20 mouse cellular contexts compared by ENCODE assay signal in genomic region chr8:75150911-75151610, GRCm38 (mm10). TPM values are rescaled to one million over a fixed set of nuclear protein-coding genes. Genes with fewer than 3 reads are reported as not detected.
A peak's percentile ranks its signal among the peaks of the same experiment; 100 is the strongest.
DNase-seq lines count a peak whose midpoint lies in the region; ATAC-seq lines count a peak whose summit lies in the region.
"Had no signal": no experiment of that assay in that cellular context is flagged by ENCODE, and none has a peak within 500 bp of the region (broad histone marks: within the 10 kb centered on the region; RNA-seq: fewer than 3 reads in every experiment).

No protein-coding gene starts in this region.

- no peak overlapping the region for H3K9ac ChIP-seq in kidney, embryonic 15.5 days
- H3K9ac ChIP-seq in forebrain, embryonic 14.5 days (ENCODE audit: low read length): no peak overlapping the region

- H3K4me3 ChIP-seq in kidney, embryonic 15.5 days (replicated peaks): no peak overlapping the region
- H3K4me3 ChIP-seq in forebrain, embryonic 14.5 days (ENCODE audit: low read depth, low read length): no peak overlapping the region
- H3K4me3 ChIP-seq: midbrain, embryonic 10.5 days had no signal

- 80% methylated on average over 5 of the region's 5 CpGs for WGBS in kidney, embryonic 15.5 days
- WGBS in forebrain, embryonic 14.5 days: 84% methylated on average over 5 of the region's 5 CpGs

- DNase-seq in cerebellum, adult 9-11 months: peak; percentile 22
- DNase-seq in cerebellum, adult 8-10 months: no peak
- peak; percentile 17 to 41 for DNase-seq in kidney, postnatal 25 days
- peak; percentile 81 to 88 for DNase-seq in cerebellum, postnatal 10 days
- peak; percentile 16 to 66 for DNase-seq in kidney, postnatal 36 days
- no peak for DNase-seq in layer of hippocampus, postnatal 14 days (ENCODE audit: low spot score in 2 of 2)
- DNase-seq in forebrain, embryonic 14.5 days (ENCODE audit: low spot score): no peak
- DNase-seq: B cell, adult 2 months; embryo, embryonic 11 days; gastrocnemius, postnatal 25 days; heart, postnatal 10 days; liver; lung, adult 18-20 months; lung, postnatal 36 days; right cerebral cortex, postnatal 25 days; thymus, adult 2 months had no signal

- no peak overlapping the region for H3K4me2 ChIP-seq in kidney, embryonic 15.5 days
- no peak overlapping the region for H3K4me2 ChIP-seq in forebrain, embryonic 14.5 days (ENCODE audit: low read length)
- H3K4me2 ChIP-seq: heart, embryonic 11.5 days had no signal

- no peak for ATAC-seq in kidney, embryonic 15.5 days (replicated peaks; ENCODE audit: low FRiP score)
- no peak for ATAC-seq in forebrain, embryonic 14.5 days
- ATAC-seq: forebrain, embryonic 16.5 days had no signal

- no peaks in the 10 kb centered on the region for H3K27me3 ChIP-seq in kidney, embryonic 15.5 days
- no peaks in the 10 kb centered on the region for H3K27me3 ChIP-seq in forebrain, embryonic 14.5 days (replicated peaks; ENCODE audit: control insufficient read depth, insufficient read depth, low read length)

- no peaks in the 10 kb centered on the region for H3K4me1 ChIP-seq in kidney, embryonic 15.5 days
- H3K4me1 ChIP-seq in forebrain, embryonic 14.5 days (ENCODE audit: control insufficient read depth, insufficient read depth, low read length): no peaks in the 10 kb centered on the region
- H3K4me1 ChIP-seq: midbrain, embryonic 10.5 days had no signal

- no peak overlapping the region for H3K27ac ChIP-seq in kidney, embryonic 15.5 days
- H3K27ac ChIP-seq in forebrain, embryonic 14.5 days (ENCODE audit: low read depth, low read length): no peak overlapping the region
- H3K27ac ChIP-seq: midbrain, embryonic 10.5 days had no signal

- no peaks in the 10 kb centered on the region for H3K36me3 ChIP-seq in kidney, embryonic 15.5 days
- no peaks in the 10 kb centered on the region for H3K36me3 ChIP-seq in forebrain, embryonic 14.5 days (ENCODE audit: control insufficient read depth, insufficient read depth, low read length)
- H3K36me3 ChIP-seq: midbrain, embryonic 10.5 days had no signal

- H3K9me3 ChIP-seq in kidney, embryonic 15.5 days (replicated peaks): no peaks in the 10 kb centered on the region
- no peaks in the 10 kb centered on the region for H3K9me3 ChIP-seq in forebrain, embryonic 14.5 days (replicated peaks; ENCODE audit: control insufficient read depth, low read length)
- H3K9me3 ChIP-seq: midbrain, embryonic 10.5 days had no signal

RNA-seq across cellular contexts. Expression of gene Mcm5, which starts 41.7 kb away (rescaled TPM):
- 173 and 194 TPM in 2 replicates for polyA plus RNA-seq in kidney, embryonic 15.5 days (2015; fragmentation: Nextera tagmentation; extraction: Ambion mirVana)
- total RNA-seq in layer of hippocampus, postnatal 14 days (2021): 1 to 10 TPM; 7.2 to 7.6 TPM
- 71.8 and 83.0 TPM in 2 replicates for polyA plus RNA-seq in forebrain, embryonic 14.5 days (2014; fragmentation: Nextera tagmentation; extraction: Ambion mirVana)

RNA-seq across cellular contexts. Expression of gene Hmox1, which starts 57.6 kb away (rescaled TPM):
- polyA plus RNA-seq in kidney, embryonic 15.5 days (2015; fragmentation: Nextera tagmentation; extraction: Ambion mirVana): 37.9 and 40.1 TPM in 2 replicates
- 1 to 10 TPM; 5.0 to 6.0 TPM for total RNA-seq in layer of hippocampus, postnatal 14 days (2021)
- polyA plus RNA-seq in forebrain, embryonic 14.5 days (2014; fragmentation: Nextera tagmentation; extraction: Ambion mirVana): 3.9 and 4.1 TPM in 2 replicates

Comparison
In these comparisons a context has a peak if more than half of its experiments do, and no peak if none do; other contexts are left out.
1. DNase-seq: peak in cerebellum, adult 9-11 months (single experiment), kidney, postnatal 25 days (2 of 2), cerebellum, postnatal 10 days (2 of 2) and kidney, postnatal 36 days (2 of 2); none in cerebellum, adult 8-10 months (single experiment), layer of hippocampus, postnatal 14 days (0 of 2) and forebrain, embryonic 14.5 days (single experiment).